Mouse (Mus musculus) heart, adult 10 weeks (tissue): ENCODE results near the gene Olfr1016. TPM values are rescaled to one million over a fixed set of nuclear protein-coding genes. Genes with fewer than 3 reads are reported as not detected.

Experiments used
- polyA plus RNA-seq: library from polyadenylated mRNA; stranded (reverse); fragments of 350-450 nt; fragmentation: Illumina TruSeq; extraction: RNeasy Lipid Tissue Mini Kit (QIAGEN cat#74804); gene quantifications from one replicate; pipeline ENCODE4 v1.2.3, GENCODE M21; 2014; ENCODE audit warnings: low read depth, low replicate concordance

The Olfr1016 gene
- polyA plus RNA-seq = not detected

GRCm38 (mm10) chr2:85802444-85802843 lies at the start of gene Olfr1016:
TSS of gene Olfr1016 (minus strand) at chr2:85802544.

GRCm38 (mm10) chr2:85846730-85847129 lies 44.4 kb upstream of the Olfr1016 start, which contains the start of gene Olfr1020:
TSS of gene Olfr1020 (plus strand) at chr2:85847030.

GRCm38 (mm10) chr2:85845383-85845782 lies 43.0 kb upstream of the Olfr1016 start, which contains the start of gene Olfr1019:
TSS of gene Olfr1019 (minus strand) at chr2:85845483.

GRCm38 (mm10) chr2:85818179-85818578 lies 15.8 kb upstream of the Olfr1016 start, which contains the start of gene Olfr1018:
TSS of gene Olfr1018 (plus strand) at chr2:85818479.

GRCm38 (mm10) chr2:85781717-85782116 lies 20.6 kb downstream of the Olfr1016 start, which contains the start of gene Olfr1015:
TSS of gene Olfr1015 (plus strand) at chr2:85782017.

GRCm38 (mm10) chr2:85772413-85772812 lies 29.9 kb downstream of the Olfr1016 start, which contains the start of gene Olfr1014:
TSS of gene Olfr1014 (plus strand) at chr2:85772713.

GRCm38 (mm10) chr2:85766798-85767197 lies 35.5 kb downstream of the Olfr1016 start, which contains the start of gene Olfr1013:
TSS of gene Olfr1013 (plus strand) at chr2:85767098.

GRCm38 (mm10) chr2:85762666-85763065 lies 39.7 kb downstream of the Olfr1016 start, which contains the start of gene Olfr1012:
TSS of gene Olfr1012 (minus strand) at chr2:85762766.

Other genes starting within 250 kb of the Olfr1016 start
- gene Olfr996, start 223.3 kb downstream of the Olfr1016 start, polyA plus RNA-seq = not detected
- not detected for gene Olfr998, start 213.6 kb downstream of the Olfr1016 start, polyA plus RNA-seq
- not detected for gene Olfr1000, start 190.6 kb downstream of the Olfr1016 start, polyA plus RNA-seq
- gene Olfr1002, start 151.8 kb downstream of the Olfr1016 start, polyA plus RNA-seq = not detected
- gene Olfr154, start 138.1 kb downstream of the Olfr1016 start, polyA plus RNA-seq = not detected
- gene Olfr1006, start 123.8 kb downstream of the Olfr1016 start, polyA plus RNA-seq = not detected
- not detected for gene Olfr1008, start 113.1 kb downstream of the Olfr1016 start, polyA plus RNA-seq
- gene Olfr1009, start 87.1 kb downstream of the Olfr1016 start, polyA plus RNA-seq = not detected
- not detected for gene Olfr1012, start 39.8 kb downstream of the Olfr1016 start, polyA plus RNA-seq
- not detected for gene Olfr1013, start 35.4 kb downstream of the Olfr1016 start, polyA plus RNA-seq
- not detected for gene Olfr1014, start 29.8 kb downstream of the Olfr1016 start, polyA plus RNA-seq
- not detected for gene Olfr1015, start 20.5 kb downstream of the Olfr1016 start, polyA plus RNA-seq
- not detected for gene Olfr1018, start 15.9 kb upstream of the Olfr1016 start, polyA plus RNA-seq
- gene Olfr1019, start 42.9 kb upstream of the Olfr1016 start, polyA plus RNA-seq = not detected
- not detected for gene Olfr1020, start 44.5 kb upstream of the Olfr1016 start, polyA plus RNA-seq
- gene Olfr1022, start 66.0 kb upstream of the Olfr1016 start, polyA plus RNA-seq = not detected
- not detected for gene Olfr1023, start 83.1 kb upstream of the Olfr1016 start, polyA plus RNA-seq
- not detected for gene Olfr1024, start 102.5 kb upstream of the Olfr1016 start, polyA plus RNA-seq
- gene Olfr1025-ps1, start 112.6 kb upstream of the Olfr1016 start, polyA plus RNA-seq = not detected
- not detected for gene Olfr1026, start 119.0 kb upstream of the Olfr1016 start, polyA plus RNA-seq
- not detected for gene Olfr1028, start 147.9 kb upstream of the Olfr1016 start, polyA plus RNA-seq
- not detected for gene Olfr1029, start 171.4 kb upstream of the Olfr1016 start, polyA plus RNA-seq
- not detected for gene Olfr1030, start 176.7 kb upstream of the Olfr1016 start, polyA plus RNA-seq
- gene Olfr1031, start 187.8 kb upstream of the Olfr1016 start, polyA plus RNA-seq = not detected
- gene Olfr1032, start 203.0 kb upstream of the Olfr1016 start, polyA plus RNA-seq = not detected
- 4.8 TPM for gene Olfr1033, start 218.1 kb upstream of the Olfr1016 start, polyA plus RNA-seq
- gene Olfr1034, start 243.3 kb upstream of the Olfr1016 start, polyA plus RNA-seq = 0.92 TPM